Mouse (Mus musculus) heart, embryonic 11.5 days (tissue): ENCODE results near the gene Cyp2w1. TPM values are rescaled to one million over a fixed set of nuclear protein-coding genes. Genes with fewer than 3 reads are reported as not detected.

ENCODE experiments used
- ATAC-seq: fragments of 200-750 bp; cut with Nextera tagmentation; replicated peaks from 2 replicates; pipeline ENCODE4 v1.8.0; 2017; ENCODE audit warnings: moderate library complexity; ENCODE audit not compliant: insufficient number of reproducible peaks, low FRiP score, low TSS enrichment
- H3K27ac ChIP-seq: fragments of 300-500 bp; sonication (generic); 2 replicates; pipeline ENCODE4 v1.5.1; 2014; ENCODE audit warnings: mild to moderate bottlenecking, low read depth, low read length
- H3K27me3 ChIP-seq: fragments of 300-500 bp; sonication (generic); 2 replicates; pipeline ENCODE4 v1.6.1; 2014; ENCODE audit warnings: mild to moderate bottlenecking, low read length, mixed read lengths; ENCODE audit not compliant: control insufficient read depth, insufficient read depth
- H3K36me3 ChIP-seq: fragments of 300-500 bp; sonication (generic); 2 replicates; pipeline ENCODE4 v1.6.1; 2014; ENCODE audit warnings: mild to moderate bottlenecking, low read length, moderate library complexity, mixed read lengths; ENCODE audit not compliant: control insufficient read depth, insufficient read depth
- H3K4me1 ChIP-seq: fragments of 300-500 bp; sonication (generic); 2 replicates; pipeline ENCODE4 v1.6.1; 2014; ENCODE audit warnings: low read length; ENCODE audit not compliant: control insufficient read depth, insufficient read depth
- H3K4me2 ChIP-seq: fragments of 300-500 bp; sonication (generic); 2 replicates; pipeline ENCODE4 v1.6.1; 2014; ENCODE audit warnings: mild to moderate bottlenecking, moderate library complexity
- H3K4me3 ChIP-seq: fragments of 300-500 bp; sonication (generic); 2 replicates; pipeline ENCODE4 v1.5.1; 2014; ENCODE audit warnings: low read depth, low read length
- H3K9ac ChIP-seq: fragments of 300-500 bp; sonication (generic); 2 replicates; pipeline ENCODE4 v1.6.1; 2014; ENCODE audit warnings: mild to moderate bottlenecking, low read depth, low read length, moderate library complexity
- H3K9me3 ChIP-seq: fragments of 300-500 bp; sonication (generic); replicated peaks from 2 replicates; pipeline ENCODE4 v1.6.1; 2016; ENCODE audit warnings: low read length; ENCODE audit not compliant: control insufficient read depth
- WGBS: fragments of 180-500 bp; shearing (Covaris S2); extraction: QIAGEN DNeasy Blood & Tissue Kit; methylation state at CpG from one replicate; pipeline ENCODE4 v1.1.7; 2014; ENCODE audit not compliant: insufficient replicate concordance; 5-methylcytosine and 5-hydroxymethylcytosine counted together
- polyA plus RNA-seq: library from polyadenylated mRNA; unstranded; fragments of >200 nt; fragmentation: Nextera tagmentation; extraction: Ambion mirVana; gene quantifications from 2 replicates; pipeline ENCODE4 v1.2.1, GENCODE M21; 2014

Cyp2w1 gene
- polyA plus RNA-seq, 1 experiment from 2014 or later, result not detected

DNA sequence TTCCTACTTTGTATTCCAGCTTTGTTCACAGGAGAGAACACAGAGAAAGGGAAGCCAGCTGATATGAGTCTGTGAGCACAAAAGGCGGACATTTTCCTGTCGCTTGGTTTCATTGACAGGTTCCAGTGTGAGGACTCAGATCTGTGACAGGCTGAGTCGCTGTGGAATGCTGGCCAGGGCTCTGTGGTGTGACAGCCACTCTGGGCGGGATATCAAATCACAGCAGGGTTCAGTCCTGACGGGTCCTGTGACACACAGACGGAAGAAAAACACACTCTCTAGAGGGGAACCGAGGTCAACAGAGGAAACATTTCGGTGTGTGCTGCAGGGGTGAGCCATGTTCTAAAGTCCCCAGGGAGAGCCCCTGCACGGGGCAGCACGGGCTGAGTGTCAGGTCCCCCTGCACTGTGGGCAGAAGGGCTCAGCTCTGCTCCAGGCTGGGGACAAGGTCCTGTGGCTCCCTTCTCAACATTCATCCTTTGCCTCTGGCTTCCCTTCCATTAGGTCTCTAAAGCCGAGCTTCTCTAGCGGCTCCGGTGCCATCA lies 14.5 kb upstream of the Cyp2w1 start:
- Histone ChIP-seq H3K4me3 (no peak overlapping the region), H3K9me3 (no peaks in the 10 kb centered on the region), H3K36me3 (peaks cover 20% of the 10 kb centered on the region), H3K27me3 (no peaks in the 10 kb centered on the region), H3K9ac (peak overlapping the region; percentile 52; the same call in 1 of the 2 replicates), H3K27ac (peak overlapping the region; percentile 70), H3K4me2 (peak overlapping the region; percentile 31; the same call in 1 of the 2 replicates), H3K4me1 (peaks cover 23% of the 10 kb centered on the region)
- ATAC-seq, result peak; percentile 57; the same call in 1 of the 2 replicates
- WGBS, result 35% methylated on average over 13 of the region's 13 CpGs

DNA sequence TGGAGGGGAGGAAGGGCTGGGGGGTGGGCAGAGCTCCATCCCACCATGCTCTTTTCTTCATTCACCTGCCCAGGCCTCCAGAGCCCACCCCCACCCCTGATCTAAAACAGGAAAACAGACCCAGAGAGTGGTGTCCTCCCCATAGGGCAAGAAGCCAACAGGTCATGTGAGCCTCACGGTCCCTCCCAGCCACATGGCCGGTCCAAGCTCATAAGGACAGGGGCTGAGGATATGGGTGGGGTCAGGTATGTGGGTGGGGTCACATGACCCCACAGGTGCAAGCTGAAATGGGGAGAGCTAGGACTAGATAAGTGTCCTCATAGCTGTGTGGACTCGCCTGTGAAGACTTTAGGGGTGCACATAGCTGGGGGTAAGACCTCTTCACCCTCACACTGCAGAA lies 14.0 kb upstream of the Cyp2w1 start:
- H3K27me3 ChIP-seq, result no peaks in the 10 kb centered on the region
- H3K27ac ChIP-seq, result peak overlapping the region; percentile 70
- no peak for ATAC-seq
- H3K4me1 ChIP-seq, result peaks cover 23% of the 10 kb centered on the region
- H3K4me3 ChIP-seq, result no peak overlapping the region
- H3K9me3 ChIP-seq, result no peaks in the 10 kb centered on the region
- peaks cover 20% of the 10 kb centered on the region for H3K36me3 ChIP-seq
- 63% methylated on average over 3 of the region's 3 CpGs for WGBS
- H3K4me2 ChIP-seq, result peak overlapping the region; percentile 31; the same call in 1 of the 2 replicates
- peak overlapping the region; percentile 52; the same call in 1 of the 2 replicates for H3K9ac ChIP-seq

DNA sequence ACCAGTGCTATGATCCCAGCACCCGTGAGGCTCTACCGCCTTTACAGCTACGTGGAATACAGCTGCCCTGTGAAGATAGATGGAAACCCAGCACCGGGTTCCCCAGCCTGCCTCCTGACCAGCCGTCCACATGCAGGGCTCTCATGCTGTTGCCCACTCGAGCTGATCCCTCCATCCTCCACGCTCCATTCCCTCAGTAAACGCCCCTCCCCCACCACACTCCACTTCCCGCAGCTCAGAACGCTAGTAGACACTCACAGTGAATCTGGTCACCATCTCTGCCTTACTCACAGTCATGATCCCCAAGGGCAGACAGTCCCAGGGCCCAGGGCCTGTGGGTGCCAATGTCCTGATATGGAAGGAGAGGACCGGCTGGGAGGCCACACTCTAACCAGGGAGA lies 13.5 kb upstream of the Cyp2w1 start:
- Histone ChIP-seq H3K4me2 (no peak overlapping the region), H3K4me1 (peaks cover 26% of the 10 kb centered on the region), H3K27ac (no peak overlapping the region), H3K9ac (no peak overlapping the region), H3K9me3 (no peaks in the 10 kb centered on the region), H3K27me3 (no peaks in the 10 kb centered on the region), H3K36me3 (peaks cover 20% of the 10 kb centered on the region), H3K4me3 (no peak overlapping the region)
- no peak for ATAC-seq
- 77% methylated on average over 11 of the region's 11 CpGs for WGBS

- H3K9ac ChIP-seq, result peak overlapping the region; percentile 91
- 7% methylated on average over 12 of the region's 12 CpGs for WGBS
- peak overlapping the region; percentile 91 for H3K4me3 ChIP-seq
- peaks cover 4% of the 10 kb centered on the region; the same call in 1 of the 2 replicates for H3K27me3 ChIP-seq
- H3K9me3 ChIP-seq, result no peaks in the 10 kb centered on the region
- H3K36me3 ChIP-seq, result peaks cover 17% of the 10 kb centered on the region
- peak overlapping the region; percentile 82 for H3K4me2 ChIP-seq
- peak overlapping the region; percentile 29; the same call in 1 of the 2 replicates for H3K27ac ChIP-seq
- H3K4me1 ChIP-seq, result peaks cover 16% of the 10 kb centered on the region
- ATAC-seq, result peak; percentile 74
These were observed 8.3 kb upstream of the Cyp2w1 start for GRCm38 (mm10) chr5:139344021-139344686.

DNA sequence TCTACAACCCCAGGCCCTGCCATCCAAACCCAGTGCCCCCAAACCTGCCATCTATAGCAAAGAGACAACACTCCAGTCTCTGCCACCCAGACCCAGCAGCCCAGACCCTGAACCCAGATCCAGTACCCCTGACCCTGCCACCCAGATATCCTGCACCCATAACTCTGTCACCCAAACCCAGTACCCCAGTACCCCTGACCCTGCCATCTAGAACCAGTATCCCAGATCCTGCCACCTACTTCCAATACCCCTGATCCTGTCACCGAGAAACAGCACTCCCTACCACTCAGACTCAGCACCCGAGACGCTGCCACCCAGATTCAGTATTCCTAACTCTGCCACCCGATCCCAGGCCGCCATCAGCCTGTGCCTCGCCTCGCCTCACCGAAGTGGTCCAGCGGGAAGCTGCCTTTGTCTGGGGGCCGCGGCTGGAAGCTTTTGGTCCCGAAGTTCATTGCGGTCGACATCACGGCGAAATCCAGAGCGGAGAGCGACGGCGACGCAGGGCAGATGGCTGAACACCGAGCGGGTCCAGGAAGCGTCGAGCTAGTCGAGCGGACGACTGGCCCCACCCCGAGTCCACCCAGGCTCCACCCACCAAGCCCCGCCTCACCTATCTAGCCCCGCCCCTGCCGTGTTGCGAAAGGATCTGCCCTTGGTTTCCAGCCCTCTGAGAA lies 7.6 kb upstream of the Cyp2w1 start:
- peak overlapping the region; percentile 91 for H3K4me3 ChIP-seq
- peaks cover 12% of the 10 kb centered on the region for H3K36me3 ChIP-seq
- peaks cover 10% of the 10 kb centered on the region for H3K4me1 ChIP-seq
- under 1% methylated on average over 33 of the region's 33 CpGs for WGBS
- H3K9ac ChIP-seq, result peak overlapping the region; percentile 91
- ATAC-seq, result peak; percentile 87
- H3K4me2 ChIP-seq, result peak overlapping the region; percentile 82
- H3K9me3 ChIP-seq, result no peaks in the 10 kb centered on the region
- H3K27ac ChIP-seq, result peak overlapping the region; percentile 70
- peaks cover 4% of the 10 kb centered on the region; the same call in 1 of the 2 replicates for H3K27me3 ChIP-seq

DNA sequence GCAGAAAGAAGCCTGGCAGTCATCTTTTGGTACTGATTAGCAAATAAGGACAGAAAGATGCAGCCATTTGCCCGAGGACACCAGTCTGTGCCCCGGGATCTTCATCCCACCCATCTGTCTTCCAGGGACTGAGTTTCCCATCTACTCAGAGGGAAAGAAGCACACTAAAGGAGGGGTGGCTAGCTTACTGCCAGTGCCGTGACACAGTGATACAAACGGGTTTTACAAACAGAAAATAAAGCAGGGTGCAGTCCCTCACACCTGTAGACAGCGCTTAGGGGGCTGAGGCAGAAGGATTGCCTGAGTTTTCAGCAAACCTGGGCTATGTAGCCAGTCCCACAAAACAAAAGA lies 7.1 kb upstream of the Cyp2w1 start:
- Histone ChIP-seq H3K27me3 (peaks cover 4% of the 10 kb centered on the region; the same call in 1 of the 2 replicates), H3K9ac (peak overlapping the region; percentile 46; the same call in 1 of the 2 replicates), H3K4me1 (peaks cover 8% of the 10 kb centered on the region), H3K27ac (no peak overlapping the region), H3K9me3 (no peaks in the 10 kb centered on the region), H3K36me3 (peaks cover 9% of the 10 kb centered on the region), H3K4me2 (peak overlapping the region; percentile 82), H3K4me3 (peak overlapping the region; percentile 91)
- ATAC-seq, result no peak; the same call in 1 of the 2 replicates
- WGBS, result 12% methylated on average over 5 of the region's 5 CpGs

- H3K9ac ChIP-seq, result no peak overlapping the region
- H3K27ac ChIP-seq, result no peak overlapping the region
- H3K9me3 ChIP-seq, result no peaks in the 10 kb centered on the region
- no peak overlapping the region for H3K4me3 ChIP-seq
- ATAC-seq, result no peak
- H3K36me3 ChIP-seq, result peaks cover under 1% of the 10 kb centered on the region; the same call in 1 of the 2 replicates
- WGBS, result 39% methylated on average over 1 of the region's 1 CpGs
- peaks cover 8% of the 10 kb centered on the region for H3K4me1 ChIP-seq
- H3K4me2 ChIP-seq, result no peak overlapping the region
- H3K27me3 ChIP-seq, result peaks cover 13% of the 10 kb centered on the region
These were observed 5.2 kb upstream of the Cyp2w1 start for GRCm38 (mm10) chr5:139347225-139347624.

GRCm38 (mm10) chr5:139349713-139350112 lies 2.7 kb upstream of the Cyp2w1 start:
- no peak overlapping the region for H3K9ac ChIP-seq
- no peak overlapping the region for H3K27ac ChIP-seq
- H3K4me3 ChIP-seq, result no peak overlapping the region
- H3K4me1 ChIP-seq, result no peaks in the 10 kb centered on the region; the same call in 1 of the 2 replicates
- peak; percentile 37; the same call in 1 of the 2 replicates for ATAC-seq
- no peak overlapping the region for H3K4me2 ChIP-seq
- H3K36me3 ChIP-seq, result no peaks in the 10 kb centered on the region
- H3K9me3 ChIP-seq, result no peaks in the 10 kb centered on the region
- WGBS, result 69% methylated on average over 6 of the region's 6 CpGs
- peaks cover 22% of the 10 kb centered on the region for H3K27me3 ChIP-seq
